Mouse (Mus musculus) kidney, embryonic 16.5 days (tissue): ENCODE data around the gene Ube2s. TPM values are rescaled to one million over a fixed set of nuclear protein-coding genes. Genes with fewer than 3 reads are reported as not detected.
A peak's percentile ranks its signal among the peaks of the same experiment; 100 is the strongest.
"Not testable (repeated sequence)": the region's sequence is repeated elsewhere in the genome, so short reads cannot be mapped to it uniquely, and the experiment has no call there.

ENCODE experiments used
- ATAC-seq: fragments of 200-750 bp; cut with Nextera tagmentation; 2 replicates; pipeline ENCODE4 v1.8.0; 2017; ENCODE audit warnings: moderate TSS enrichment; ENCODE audit not compliant: low FRiP score, low TSS enrichment
- H3K27ac ChIP-seq: fragments of 300-500 bp; sonication (generic); 2 replicates; pipeline ENCODE4 v1.5.1; 2014; ENCODE audit warnings: low read length
- H3K27me3 ChIP-seq: fragments of 300-500 bp; sonication (generic); 2 replicates; pipeline ENCODE4 v1.6.1; 2014; ENCODE audit warnings: low read length, control low read depth, mixed read lengths; ENCODE audit not compliant: insufficient read depth
- H3K36me3 ChIP-seq: fragments of 300-500 bp; sonication (generic); 2 replicates; pipeline ENCODE4 v1.6.1; 2014; ENCODE audit warnings: low read length, control low read depth, mixed read lengths; ENCODE audit not compliant: insufficient read depth
- H3K4me1 ChIP-seq: fragments of 300-500 bp; sonication (generic); 2 replicates; pipeline ENCODE4 v1.6.1; 2014; ENCODE audit warnings: low read length, control low read depth, mixed read lengths; ENCODE audit not compliant: insufficient read depth
- H3K4me2 ChIP-seq: fragments of 300-500 bp; sonication (generic); replicated peaks from 2 replicates; pipeline ENCODE4 v1.6.1; 2014; ENCODE audit warnings: low read depth, low read length
- H3K4me3 ChIP-seq: fragments of 300-500 bp; sonication (generic); 2 replicates; pipeline ENCODE4 v1.5.1; 2014; ENCODE audit warnings: mild to moderate bottlenecking, low read length
- H3K9ac ChIP-seq: fragments of 300-500 bp; sonication (generic); replicated peaks from 2 replicates; pipeline ENCODE4 v1.6.1; 2014; ENCODE audit warnings: low read length
- H3K9me3 ChIP-seq: fragments of 300-500 bp; sonication (generic); 2 replicates; pipeline ENCODE4 v1.6.1; 2016; ENCODE audit warnings: low read length, control low read depth
- WGBS: fragments of 180-500 bp; shearing (Covaris S2); extraction: QIAGEN DNeasy Blood & Tissue Kit; methylation state at CpG from one replicate; pipeline ENCODE4 v1.1.7; 2014; 5-methylcytosine and 5-hydroxymethylcytosine counted together
- polyA plus RNA-seq: library from polyadenylated mRNA; unstranded; fragments of >200 nt; fragmentation: Nextera tagmentation; extraction: Ambion mirVana; gene quantifications from 2 replicates; pipeline ENCODE4 v1.2.1, GENCODE M21; 2015

The Ube2s gene
- polyA plus RNA-seq, result 355 and 360 TPM in 2 replicates

DNA sequence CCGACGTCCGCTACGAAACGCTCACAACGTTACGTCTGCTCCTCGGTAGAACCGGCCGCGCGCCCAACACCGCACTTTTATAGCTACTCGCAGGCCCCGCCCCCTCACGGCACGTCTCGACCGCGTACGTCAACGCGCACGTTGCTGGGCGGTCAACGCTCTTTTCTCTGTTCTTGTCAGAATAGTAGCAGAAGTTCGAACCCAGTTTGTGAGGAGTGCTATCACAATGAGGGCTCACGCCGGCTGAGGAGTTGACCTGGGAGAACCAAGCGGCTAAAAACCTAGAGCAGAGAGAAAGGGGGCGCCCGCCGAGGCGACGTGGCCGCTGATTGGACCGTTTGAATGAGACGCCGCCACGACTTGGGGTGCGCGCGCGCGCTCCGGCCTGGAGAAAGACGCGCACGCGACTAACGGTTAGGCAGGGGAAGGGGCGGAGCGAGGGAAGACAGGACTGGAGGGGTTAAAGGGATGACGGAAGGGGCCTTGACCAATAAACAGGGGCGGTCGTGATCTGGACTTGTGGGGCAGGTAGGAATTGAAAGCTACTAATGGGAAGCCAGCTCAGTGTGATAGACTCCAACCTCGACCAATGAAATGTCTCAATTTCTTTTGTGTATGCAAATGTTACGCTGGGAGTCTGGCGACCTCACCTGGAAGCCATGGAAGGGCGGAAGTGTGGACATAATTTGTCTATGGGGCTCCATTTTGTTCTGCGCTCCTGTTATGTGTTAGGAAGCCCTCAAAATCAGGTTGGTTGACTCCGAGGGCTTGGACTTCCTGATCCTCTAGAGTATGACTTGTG lies at the start of gene Ube2s:
Gene Ube2s, minus strand, starts transcription at position 288 of the 802 bp plus-strand sequence.
- Histone ChIP-seq H3K9me3 (no peaks in the 10 kb centered on the region), H3K4me3 (peak within 1 kb of the TSS; percentile 100), H3K4me2 (peak within 1 kb of the TSS; percentile 81), H3K27ac (peak within 1 kb of the TSS; percentile 95), H3K36me3 (peaks cover 25% of the 10 kb centered on the region), H3K9ac (peak within 1 kb of the TSS; percentile 99), H3K4me1 (peaks cover 28% of the 10 kb centered on the region), H3K27me3 (no peaks in the 10 kb centered on the region)
- under 1% methylated on average over 62 of the region's 62 CpGs for WGBS
- peak; percentile 99 for ATAC-seq

DNA sequence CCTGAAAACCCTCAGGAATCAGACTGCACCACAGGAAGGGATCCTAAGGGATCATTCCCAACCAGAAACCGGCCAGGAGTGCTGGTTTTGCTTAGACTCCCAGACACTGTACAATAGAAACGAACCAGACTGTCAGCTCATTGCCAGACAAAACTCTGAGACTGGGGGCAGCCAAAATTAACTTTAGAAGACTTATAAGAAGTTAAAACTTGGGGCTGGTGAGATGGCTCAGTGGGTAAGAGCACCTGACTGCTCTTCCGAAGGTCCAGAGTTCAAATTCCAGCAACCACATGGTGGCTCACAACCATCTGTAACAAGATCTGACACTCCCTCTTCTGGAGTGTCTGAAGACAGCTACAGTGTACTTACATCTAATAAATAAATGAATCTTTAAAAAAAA lies 48.5 kb upstream of the Ube2s start:
- H3K4me2 ChIP-seq, H3K9me3 ChIP-seq, H3K27me3 ChIP-seq, H3K4me3 ChIP-seq, H3K36me3 ChIP-seq, H3K4me1 ChIP-seq, ATAC-seq, H3K9ac ChIP-seq: not testable (repeated sequence)
- 72% methylated on average over 3 of the region's 3 CpGs for WGBS
- peak overlapping the region; percentile 5; the same call in 1 of the 2 replicates for H3K27ac ChIP-seq

DNA sequence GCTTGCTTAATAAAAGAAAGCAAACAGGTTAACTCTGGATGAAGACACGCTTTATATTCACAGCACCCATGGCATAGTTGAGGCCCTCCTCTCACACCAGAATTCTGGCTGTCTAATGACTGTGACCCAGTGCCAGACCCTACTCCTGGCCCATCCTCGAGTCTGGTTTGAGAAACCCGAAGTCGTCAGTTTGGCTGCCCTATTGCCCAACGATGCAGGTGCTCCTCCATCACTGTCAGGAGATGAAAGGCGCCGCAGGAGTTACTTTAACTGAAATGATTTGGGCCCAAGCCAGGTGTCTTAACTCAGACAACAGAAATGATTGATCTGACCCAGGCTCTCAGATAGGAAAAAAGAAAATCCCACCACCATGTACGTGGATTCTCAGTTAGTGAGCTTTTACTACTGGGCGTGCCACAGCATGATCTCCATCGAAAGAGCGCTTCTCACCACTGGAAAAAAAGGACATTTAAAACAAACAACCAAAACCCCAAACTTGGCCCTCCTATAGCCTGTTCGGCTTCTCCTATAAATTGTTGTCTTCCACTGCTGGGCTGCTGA lies 47.1 kb upstream of the Ube2s start:
- no peaks in the 10 kb centered on the region for H3K9me3 ChIP-seq
- no peaks in the 10 kb centered on the region for H3K4me1 ChIP-seq
- H3K4me2 ChIP-seq, result no peak overlapping the region
- H3K27ac ChIP-seq, result no peak overlapping the region
- ATAC-seq, result no peak
- no peaks in the 10 kb centered on the region for H3K27me3 ChIP-seq
- H3K36me3 ChIP-seq, result no peaks in the 10 kb centered on the region
- 59% methylated on average over 12 of the region's 12 CpGs for WGBS
- no peak overlapping the region for H3K9ac ChIP-seq
- no peak overlapping the region for H3K4me3 ChIP-seq

DNA sequence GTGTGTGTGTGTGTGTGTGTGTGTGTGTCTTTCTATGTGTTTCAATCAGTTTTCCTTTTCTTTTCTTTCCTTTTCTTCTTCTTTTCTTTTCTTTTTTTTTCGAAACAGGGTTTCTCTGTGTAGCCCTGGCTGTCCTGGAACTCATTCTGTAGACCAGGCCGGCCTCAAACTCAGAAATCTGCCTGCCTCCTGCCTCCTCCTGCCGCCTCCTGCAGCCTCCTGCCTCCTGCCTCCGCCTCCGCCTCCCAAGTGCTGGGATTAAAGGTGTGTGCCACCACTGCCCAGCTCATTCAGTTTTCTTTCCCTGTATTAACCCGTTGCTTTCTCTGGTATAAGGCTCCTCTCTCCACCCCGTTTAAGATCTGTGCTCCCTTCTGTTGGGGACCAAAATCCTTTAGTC lies 44.9 kb upstream of the Ube2s start:
- Histone ChIP-seq H3K4me1 (no peaks in the 10 kb centered on the region), H3K4me3 (no peak overlapping the region), H3K4me2 (no peak overlapping the region), H3K36me3 (no peaks in the 10 kb centered on the region), H3K27me3 (no peaks in the 10 kb centered on the region), H3K9me3 (no peaks in the 10 kb centered on the region), H3K27ac (no peak overlapping the region), H3K9ac (no peak overlapping the region)
- ATAC-seq, result no peak
- 67% methylated on average over 7 of the region's 7 CpGs for WGBS

DNA sequence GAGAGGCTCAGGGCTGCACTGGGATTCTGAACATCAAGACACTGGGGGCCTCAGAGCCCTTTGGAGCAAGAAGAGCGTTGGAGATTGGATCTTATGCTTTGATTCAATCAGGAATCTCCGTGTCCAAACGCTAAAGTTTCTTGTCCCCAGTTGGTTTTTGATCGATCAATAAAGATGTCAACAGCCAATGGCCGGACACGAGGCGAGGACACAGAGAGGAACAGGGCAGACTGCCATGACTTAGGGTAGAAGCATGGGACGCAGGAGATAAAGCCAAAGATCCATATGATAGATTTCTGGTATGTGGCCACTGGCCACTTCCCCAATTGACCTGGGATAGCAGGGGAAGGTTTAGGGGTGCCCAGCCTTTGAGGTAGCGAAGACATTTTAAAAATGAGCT lies 44.1 kb upstream of the Ube2s start:
- H3K36me3 ChIP-seq, result no peaks in the 10 kb centered on the region
- no peak overlapping the region for H3K9ac ChIP-seq
- H3K9me3 ChIP-seq, result no peaks in the 10 kb centered on the region
- WGBS, result 84% methylated on average over 9 of the region's 9 CpGs
- H3K4me1 ChIP-seq, result no peaks in the 10 kb centered on the region
- no peaks in the 10 kb centered on the region for H3K27me3 ChIP-seq
- H3K4me2 ChIP-seq, result no peak overlapping the region
- no peak for ATAC-seq
- H3K4me3 ChIP-seq, result no peak overlapping the region
- H3K27ac ChIP-seq, result no peak overlapping the region

DNA sequence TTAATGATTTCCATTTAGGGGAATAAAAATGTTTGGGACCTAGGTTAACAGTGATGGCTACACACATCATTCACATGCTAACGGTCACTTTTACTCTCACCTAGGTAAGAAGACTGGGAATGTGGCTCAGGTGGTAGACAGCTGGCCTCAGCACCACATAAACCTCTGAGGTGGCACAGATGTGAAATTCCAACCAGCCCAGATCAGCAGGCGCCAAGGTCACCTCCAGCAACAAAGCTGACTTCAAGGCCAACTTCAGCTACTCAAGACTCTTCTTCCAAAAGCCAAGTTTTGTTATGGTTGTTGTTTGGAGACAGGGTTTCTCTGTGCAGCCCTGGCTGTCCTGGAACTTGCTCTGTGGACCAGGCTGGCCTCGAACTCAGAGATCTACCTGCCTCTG lies 41.2 kb upstream of the Ube2s start:
- ATAC-seq, result no peak
- H3K4me2 ChIP-seq, result no peak overlapping the region
- no peaks in the 10 kb centered on the region for H3K27me3 ChIP-seq
- H3K9me3 ChIP-seq, result no peaks in the 10 kb centered on the region
- H3K4me3 ChIP-seq, result no peak overlapping the region
- no peak overlapping the region for H3K9ac ChIP-seq
- no peaks in the 10 kb centered on the region for H3K4me1 ChIP-seq
- H3K27ac ChIP-seq, result no peak overlapping the region
- WGBS, result 80% methylated on average over 3 of the region's 3 CpGs
- H3K36me3 ChIP-seq, result no peaks in the 10 kb centered on the region

DNA sequence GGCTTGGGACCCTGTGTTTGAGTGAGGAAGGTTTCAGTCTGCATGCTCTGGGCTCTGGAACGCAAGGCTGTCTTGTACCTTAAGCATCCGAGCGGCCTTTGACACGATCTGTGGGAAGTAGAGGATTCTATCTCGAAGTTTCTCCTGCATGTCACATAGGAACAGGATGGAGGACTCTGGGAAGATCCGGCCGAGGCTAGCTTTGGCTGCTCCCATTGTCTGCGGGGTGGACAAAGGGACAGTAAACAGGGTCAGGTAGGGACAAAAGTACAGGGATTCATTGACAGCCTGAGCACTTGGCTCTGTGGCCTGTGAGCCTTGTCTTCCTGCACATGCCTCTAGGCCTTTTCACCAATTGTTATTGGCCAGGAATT lies 38.9 kb upstream of the Ube2s start:
- 73% methylated on average over 8 of the region's 8 CpGs for WGBS
- no peaks in the 10 kb centered on the region for H3K4me1 ChIP-seq
- no peak overlapping the region for H3K4me3 ChIP-seq
- no peak overlapping the region for H3K4me2 ChIP-seq
- H3K27me3 ChIP-seq, result peaks cover under 1% of the 10 kb centered on the region; the same call in 1 of the 2 replicates
- H3K36me3 ChIP-seq, result no peaks in the 10 kb centered on the region
- no peaks in the 10 kb centered on the region for H3K9me3 ChIP-seq
- no peak overlapping the region for H3K27ac ChIP-seq
- ATAC-seq, result no peak
- H3K9ac ChIP-seq, result no peak overlapping the region

DNA sequence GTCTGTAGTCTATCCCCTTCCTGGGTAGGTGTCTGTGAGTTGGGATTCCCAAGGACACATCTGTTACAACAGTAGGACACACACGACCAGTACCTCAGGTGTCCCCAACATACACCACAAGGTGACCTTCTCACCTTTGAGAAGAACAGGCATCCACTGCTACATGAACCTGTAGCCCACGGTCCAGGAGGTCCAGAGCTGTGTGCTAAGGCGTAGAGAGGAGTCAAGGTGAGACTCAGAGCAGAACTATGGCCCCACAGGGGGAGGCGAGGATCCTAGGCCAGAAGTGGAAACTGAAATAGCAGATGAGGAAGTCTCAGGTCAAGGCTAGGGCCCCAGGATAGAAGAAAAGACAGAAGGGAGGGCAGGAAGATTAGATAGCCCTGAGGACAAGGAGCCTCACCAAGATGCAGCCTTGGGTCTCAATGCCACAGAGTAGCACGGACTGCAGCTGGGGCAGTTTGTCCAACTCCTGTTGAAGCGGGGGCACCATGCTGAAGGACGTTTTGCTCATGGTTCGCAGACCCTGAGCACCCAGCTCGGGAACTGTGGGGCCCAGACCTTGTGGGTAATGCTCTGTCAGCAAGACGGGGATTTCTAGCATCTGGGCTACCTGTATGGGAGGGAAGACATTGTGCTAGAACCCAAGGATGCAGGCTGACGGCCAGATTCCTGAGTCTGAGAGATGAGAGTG lies 38.4 kb upstream of the Ube2s start:
- no peak for ATAC-seq
- no peaks in the 10 kb centered on the region for H3K4me1 ChIP-seq
- no peak overlapping the region for H3K27ac ChIP-seq
- no peaks in the 10 kb centered on the region for H3K36me3 ChIP-seq
- H3K4me2 ChIP-seq, result no peak overlapping the region
- H3K4me3 ChIP-seq, result no peak overlapping the region
- H3K9me3 ChIP-seq, result no peaks in the 10 kb centered on the region
- WGBS, result 75% methylated on average over 11 of the region's 11 CpGs
- peaks cover 6% of the 10 kb centered on the region; the same call in 1 of the 2 replicates for H3K27me3 ChIP-seq
- H3K9ac ChIP-seq, result no peak overlapping the region

DNA sequence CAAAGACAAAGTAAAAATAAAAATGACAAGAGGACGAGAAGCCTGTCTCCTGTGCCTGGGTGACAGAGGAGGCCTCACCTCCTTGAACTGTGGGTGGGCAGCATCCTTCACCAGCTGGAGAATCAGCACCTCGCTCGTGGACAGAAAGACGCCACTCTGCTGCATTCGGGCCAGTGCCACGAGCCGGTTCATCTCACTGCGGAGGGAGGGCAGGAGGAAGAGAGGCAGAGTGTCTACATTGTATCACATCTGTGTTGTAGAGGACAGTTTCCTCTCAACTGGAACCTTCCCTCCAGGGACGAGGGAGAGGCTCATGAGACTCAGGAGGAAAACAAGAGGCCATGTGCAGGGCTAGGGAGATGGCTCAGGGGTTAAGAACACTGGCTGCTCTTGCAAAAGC lies 37.0 kb upstream of the Ube2s start:
- H3K36me3 ChIP-seq, result no peaks in the 10 kb centered on the region
- 52% methylated on average over 9 of the region's 9 CpGs for WGBS
- H3K27me3 ChIP-seq, result peaks cover 19% of the 10 kb centered on the region
- no peaks in the 10 kb centered on the region for H3K9me3 ChIP-seq
- no peak overlapping the region for H3K27ac ChIP-seq
- no peak overlapping the region for H3K4me2 ChIP-seq
- no peak overlapping the region for H3K4me3 ChIP-seq
- no peak overlapping the region for H3K9ac ChIP-seq
- H3K4me1 ChIP-seq, result peaks cover 4% of the 10 kb centered on the region; the same call in 1 of the 2 replicates
- ATAC-seq, result no peak

DNA sequence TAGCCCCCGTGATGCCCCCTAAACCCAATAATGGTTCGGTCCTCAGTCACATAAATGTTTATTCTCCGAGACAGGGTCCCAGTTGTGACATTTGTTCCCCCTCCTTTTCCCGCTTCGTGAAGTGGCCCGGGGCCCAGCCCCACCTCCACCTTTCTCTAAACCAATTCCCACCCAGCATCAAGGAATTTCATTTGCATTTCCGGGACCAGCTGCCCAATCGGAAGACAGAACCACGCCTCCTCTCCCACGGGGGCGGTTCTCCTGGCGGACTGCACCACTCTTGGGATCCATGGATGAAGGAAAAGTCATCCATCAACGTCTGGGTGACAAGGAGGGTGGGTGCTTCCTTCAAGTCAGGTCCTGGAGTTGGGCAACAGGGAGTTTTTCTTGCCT lies 32.5 kb upstream of the Ube2s start:
- peaks cover 52% of the 10 kb centered on the region for H3K27me3 ChIP-seq
- ATAC-seq, result peak; percentile 83
- H3K36me3 ChIP-seq, result no peaks in the 10 kb centered on the region
- H3K27ac ChIP-seq, result no peak overlapping the region
- WGBS, result under 1% methylated on average over 13 of the region's 13 CpGs
- peaks cover 21% of the 10 kb centered on the region for H3K4me1 ChIP-seq
- H3K4me3 ChIP-seq, result peak overlapping the region; percentile 51
- H3K9me3 ChIP-seq, result no peaks in the 10 kb centered on the region
- H3K9ac ChIP-seq, result peak overlapping the region; percentile 19; the same call in 1 of the 2 replicates
- H3K4me2 ChIP-seq, result peak overlapping the region; percentile 85
